Mouse (Mus musculus): ENCODE measurements around the gene Dner. TPM values are rescaled to one million over a fixed set of nuclear protein-coding genes. Genes with fewer than 3 reads are reported as not detected.

The Dner gene
- total RNA-seq, 2 experiments from 2014 or later = 0.47 to 0.90 TPM

GRCm38 (mm10) chr1:84556546-84557511 lies 139.2 kb downstream of the Dner start:
- no peak for DNase-seq
- intact Hi-C loops (cut with DNase I; ENCODE audit: low total_unique reads) = no loop called here

DNA sequence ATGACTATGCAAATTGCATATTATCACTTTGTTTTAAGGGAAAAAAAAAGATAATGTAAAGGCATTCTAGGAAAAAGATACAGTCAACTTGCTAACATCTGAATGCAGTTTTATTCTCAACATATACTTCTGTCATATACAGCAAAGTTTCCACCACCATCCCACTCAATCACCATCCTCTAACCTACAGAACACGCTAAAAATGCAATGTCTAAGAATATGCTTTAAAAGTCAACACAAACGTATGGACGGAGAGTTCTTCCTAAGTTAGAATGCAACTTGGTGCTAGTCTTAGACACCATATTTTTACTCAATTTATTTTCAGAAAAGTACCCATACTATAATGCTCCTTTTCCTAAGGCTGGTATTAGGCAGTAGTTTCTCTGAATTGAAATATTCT lies 144.0 kb downstream of the Dner start:
- no peak for DNase-seq
- intact Hi-C loops (cut with DNase I; ENCODE audit: low total_unique reads) = no loop called here

DNA sequence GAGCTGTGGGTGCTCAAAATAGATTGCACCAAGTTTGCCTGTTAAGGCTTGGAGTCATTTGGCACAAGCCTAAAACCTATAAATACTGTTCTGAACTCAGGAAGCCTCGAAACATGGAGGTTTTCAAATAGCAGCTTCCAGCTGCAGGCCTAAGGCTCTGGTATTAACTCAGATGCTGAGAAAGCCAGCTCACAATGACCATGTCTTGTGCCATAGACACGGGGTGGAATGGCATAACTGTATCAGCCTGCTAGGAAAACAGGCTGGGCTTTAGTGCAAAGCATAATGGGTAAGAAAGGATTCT lies 146.0 kb downstream of the Dner start:
- intact Hi-C loops (cut with DNase I; ENCODE audit: low total_unique reads) = no loop called here
- no peak for DNase-seq

GRCm38 (mm10) chr1:84549367-84550064 lies 146.5 kb downstream of the Dner start:
- DNase-seq = no peak
- intact Hi-C loops (cut with DNase I; ENCODE audit: low total_unique reads) = no loop called here

DNA sequence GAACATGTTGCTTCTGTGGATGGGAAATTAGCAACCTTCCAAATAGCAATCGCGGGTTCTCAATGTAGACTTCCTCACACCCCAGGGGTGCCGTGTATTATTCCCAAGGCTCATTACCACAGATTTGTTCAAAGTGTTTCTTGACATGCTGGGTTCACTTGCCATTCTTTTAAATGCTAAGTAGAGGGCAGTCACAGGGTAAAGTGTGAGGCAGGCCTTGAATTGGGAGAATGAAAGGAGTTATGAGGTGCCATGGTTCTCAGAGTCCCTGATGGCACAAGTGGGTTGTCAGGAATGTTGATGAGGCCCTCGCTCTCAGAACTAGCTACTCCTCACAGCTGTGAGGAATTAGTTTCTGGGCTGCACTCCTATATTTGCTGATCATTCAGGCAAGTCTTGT lies 160.0 kb downstream of the Dner start:
- intact Hi-C loops (cut with DNase I; ENCODE audit: low total_unique reads) = no loop called here
- no peak for DNase-seq

DNA sequence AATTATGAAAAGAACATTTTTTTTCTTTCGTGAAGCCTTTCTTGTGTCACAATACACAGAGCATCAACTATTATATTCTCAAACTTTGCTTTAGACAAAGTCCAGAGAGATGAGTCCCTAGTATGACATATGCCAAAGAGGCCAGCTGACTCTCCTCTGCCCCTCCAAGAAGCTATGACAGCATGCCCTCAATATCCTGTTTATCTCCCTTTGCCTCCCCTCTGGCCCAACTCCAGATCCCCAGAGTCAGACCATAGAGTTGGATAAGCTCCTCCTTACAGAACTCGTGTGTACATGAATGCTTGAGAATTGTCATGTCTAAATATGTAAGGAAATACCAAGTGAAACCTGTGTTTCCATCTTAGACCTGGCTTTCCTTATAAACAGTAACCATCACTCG lies 170.5 kb downstream of the Dner start:
- no peak for DNase-seq
- intact Hi-C loops (cut with DNase I; ENCODE audit: low total_unique reads) = no loop called here

DNA sequence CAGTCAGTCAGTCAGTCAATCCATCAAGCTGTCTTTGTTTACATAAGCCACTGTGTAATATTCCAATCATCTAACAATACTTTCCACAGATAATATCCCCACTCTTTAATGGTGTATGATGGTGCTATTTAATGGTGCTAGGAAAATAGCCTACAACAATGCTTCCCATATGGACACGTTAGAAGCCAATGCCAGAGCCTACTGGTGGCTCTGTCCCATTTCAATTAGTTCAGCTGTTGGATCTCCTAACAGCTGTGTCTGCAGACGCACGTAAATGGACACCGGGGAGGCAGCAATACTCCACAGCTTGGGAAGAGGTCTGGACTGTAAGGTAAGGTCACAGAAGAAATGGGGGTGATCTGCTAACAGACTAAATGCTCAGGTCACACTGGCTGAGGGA lies 171.6 kb downstream of the Dner start:
- intact Hi-C loops (cut with DNase I; ENCODE audit: low total_unique reads) = no loop called here
- DNase-seq = no peak

- intact Hi-C loops (cut with DNase I; ENCODE audit: low total_unique reads) = no loop called here
- peak; percentile 20 for DNase-seq
Measured at GRCm38 (mm10) chr1:84522963-84523280, 173.1 kb downstream of the Dner start.

- intact Hi-C loops (cut with DNase I; ENCODE audit: low total_unique reads) = no loop called here
- no peak for DNase-seq
Measured at GRCm38 (mm10) chr1:84522256-84522962, 173.6 kb downstream of the Dner start.

GRCm38 (mm10) chr1:84518347-84518746 lies 177.7 kb downstream of the Dner start:
- intact Hi-C loops (cut with DNase I; ENCODE audit: low total_unique reads) = no loop called here
- DNase-seq = peak; percentile 84

GRCm38 (mm10) chr1:84513201-84513600 lies 182.8 kb downstream of the Dner start:
- intact Hi-C loops (cut with DNase I; ENCODE audit: low total_unique reads) = no loop called here
- DNase-seq = no peak

DNA sequence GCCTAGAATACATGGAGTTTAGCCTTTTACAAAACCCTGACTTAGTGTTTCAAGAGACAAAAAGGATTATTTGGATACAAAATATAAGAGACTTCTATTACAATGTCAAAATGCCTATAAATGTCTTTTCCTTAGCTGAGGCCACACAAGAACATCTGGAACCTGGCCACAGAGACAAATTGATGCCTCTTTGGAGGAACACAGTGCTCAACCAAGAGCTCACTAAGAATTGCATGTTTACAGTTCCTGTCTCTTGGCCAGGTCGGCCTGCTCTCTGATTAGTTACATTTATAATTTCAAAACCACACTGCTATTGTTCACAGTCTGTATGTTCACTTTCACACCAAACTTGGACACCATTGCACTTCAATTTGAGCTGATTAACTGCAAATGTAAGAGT lies 187.5 kb downstream of the Dner start:
- DNase-seq = no peak
- intact Hi-C loops (cut with DNase I; ENCODE audit: low total_unique reads) = no loop called here

GRCm38 (mm10) chr1:84507568-84507967 lies 188.5 kb downstream of the Dner start:
- DNase-seq = no peak
- intact Hi-C loops (cut with DNase I; ENCODE audit: low total_unique reads) = no loop called here

- intact Hi-C loops (cut with DNase I; ENCODE audit: low total_unique reads) = no loop called here
- peak; percentile 56 for DNase-seq
Measured at GRCm38 (mm10) chr1:84506984-84507546, 189.0 kb downstream of the Dner start.

- DNase-seq = no peak
- intact Hi-C loops (cut with DNase I; ENCODE audit: low total_unique reads) = no loop called here
Measured at GRCm38 (mm10) chr1:84500673-84501072, 195.3 kb downstream of the Dner start.

- intact Hi-C loops (cut with DNase I; ENCODE audit: low total_unique reads) = no loop called here
- DNase-seq = no peak
Measured at GRCm38 (mm10) chr1:84491732-84492131, 204.3 kb downstream of the Dner start.

DNA sequence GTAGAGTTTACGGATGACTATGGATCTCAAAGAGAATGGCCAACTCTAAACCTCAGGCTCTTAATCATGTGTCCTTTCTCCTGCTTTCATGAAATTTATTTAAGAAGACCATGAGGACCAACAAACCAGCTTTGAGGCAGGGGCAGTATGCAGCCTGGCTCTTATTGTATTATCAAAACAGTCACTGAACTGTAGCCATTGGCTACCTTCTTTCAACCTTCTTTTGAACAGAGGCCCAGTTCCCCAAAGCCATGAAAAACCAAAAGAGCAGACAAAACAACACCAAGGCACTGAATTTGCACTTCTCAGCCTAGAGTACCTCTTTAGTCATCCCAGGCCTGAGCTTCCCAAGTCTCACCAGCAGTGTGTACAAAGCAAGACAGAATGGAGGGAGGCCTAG lies 207.5 kb downstream of the Dner start:
- intact Hi-C loops (cut with DNase I; ENCODE audit: low total_unique reads) = no loop called here
- DNase-seq = no peak

GRCm38 (mm10) chr1:84485066-84485465 lies 211.0 kb downstream of the Dner start:
- DNase-seq = no peak
- intact Hi-C loops (cut with DNase I; ENCODE audit: low total_unique reads) = no loop called here

GRCm38 (mm10) chr1:84484577-84484976 lies 211.4 kb downstream of the Dner start:
- intact Hi-C loops (cut with DNase I; ENCODE audit: low total_unique reads) = no loop called here
- no peak for DNase-seq

GRCm38 (mm10) chr1:84479976-84480375 lies 216.0 kb downstream of the Dner start:
- no peak for DNase-seq
- intact Hi-C loops (cut with DNase I; ENCODE audit: low total_unique reads) = no loop called here

All from gastrocnemius, postnatal 14 days (tissue).